Mouse (Mus musculus) left cerebral cortex, postnatal 4 days (tissue): ENCODE measurements at regions not wholly inside any gene's neighbourhood (a gene's known extent, or its start where the extent isn't known, plus 50 kb on each side); places are given as distances from the start of the nearest gene placed in this dataset.

Experiments used
- DNase-seq: peaks from one replicate; pipeline ENCODE4 v3.0.0-alpha.2; 2022
- intact Hi-C: fragments of 180-260 bp; cut with DNase I; formaldehyde crosslinking; loops from one replicate; pipeline ENCODE4 v1.15.1; 2025

- no peak for DNase-seq
- intact Hi-C loops, result no loop called here
Measured at GRCm38 (mm10) chr12:107656846-107657245, 168.4 kb downstream of the 3110018I06Rik start.

GRCm38 (mm10) chr12:107658241-107658640, 169.8 kb downstream of the 3110018I06Rik start:
- no peak for DNase-seq
- intact Hi-C loops, result no loop called here

GRCm38 (mm10) chr12:107658821-107659220, 170.4 kb downstream of the 3110018I06Rik start:
- intact Hi-C loops, result no loop called here
- peak; percentile 66 for DNase-seq

- no peak for DNase-seq
- intact Hi-C loops, result no loop called here
Measured at GRCm38 (mm10) chr12:107662624-107663023, 174.2 kb downstream of the 3110018I06Rik start.

GRCm38 (mm10) chr12:107667836-107668235, 179.4 kb downstream of the 3110018I06Rik start:
- intact Hi-C loops, result no loop called here
- no peak for DNase-seq

- intact Hi-C loops, result no loop called here
- no peak for DNase-seq
Measured at GRCm38 (mm10) chr12:107669046-107669445, 180.6 kb downstream of the 3110018I06Rik start.

GRCm38 (mm10) chr12:107669450-107669849, 181.0 kb downstream of the 3110018I06Rik start:
- intact Hi-C loops, result no loop called here
- no peak for DNase-seq

GRCm38 (mm10) chr12:107669910-107670309, 181.5 kb downstream of the 3110018I06Rik start:
- intact Hi-C loops, result no loop called here
- peak; percentile 34 for DNase-seq

- intact Hi-C loops, result no loop called here
- DNase-seq, result no peak
Measured at GRCm38 (mm10) chr12:107677076-107677475, 188.6 kb downstream of the 3110018I06Rik start.

GRCm38 (mm10) chr12:107687447-107687846, 199.0 kb downstream of the 3110018I06Rik start:
- intact Hi-C loops, result no loop called here
- DNase-seq, result no peak

- intact Hi-C loops, result no loop called here
Measured at GRCm38 (mm10) chr12:107689418-107689817, 201.0 kb downstream of the 3110018I06Rik start.

GRCm38 (mm10) chr12:107690061-107690460, 201.6 kb downstream of the 3110018I06Rik start:
- intact Hi-C loops, result no loop called here
- peak; percentile 63 for DNase-seq

More at GRCm38 (mm10) chr12:107689418-107689817, 201.0 kb downstream of the 3110018I06Rik start:
- no peak for DNase-seq

- intact Hi-C loops, result no loop called here
- DNase-seq, result no peak
Measured at GRCm38 (mm10) chr12:107693693-107694092, 205.3 kb downstream of the 3110018I06Rik start.

- DNase-seq, result no peak
- intact Hi-C loops, result no loop called here
Measured at GRCm38 (mm10) chr12:107695014-107695413, 206.6 kb downstream of the 3110018I06Rik start.

GRCm38 (mm10) chr12:107695438-107696267, 207.2 kb downstream of the 3110018I06Rik start:
- intact Hi-C loops, result no loop called here
- no peak for DNase-seq

GRCm38 (mm10) chr12:107700317-107700716, 211.9 kb downstream of the 3110018I06Rik start:
- DNase-seq, result no peak
- intact Hi-C loops, result no loop called here

GRCm38 (mm10) chr12:107700868-107701597, 212.6 kb downstream of the 3110018I06Rik start:
- DNase-seq, result peak; percentile 55
- intact Hi-C loops, result no loop called here

GRCm38 (mm10) chr12:107708812-107709211, 220.4 kb downstream of the 3110018I06Rik start:
- intact Hi-C loops, result no loop called here
- DNase-seq, result no peak

- intact Hi-C loops, result no loop called here
- no peak for DNase-seq
Measured at GRCm38 (mm10) chr12:107711017-107711416, 222.6 kb downstream of the 3110018I06Rik start.

GRCm38 (mm10) chr12:107711675-107712074, 223.2 kb downstream of the 3110018I06Rik start:
- intact Hi-C loops, result no loop called here
- no peak for DNase-seq

GRCm38 (mm10) chr12:107713191-107713590, 224.8 kb downstream of the 3110018I06Rik start:
- no peak for DNase-seq
- intact Hi-C loops, result no loop called here

GRCm38 (mm10) chr12:107714846-107715245, 226.4 kb downstream of the 3110018I06Rik start:
- intact Hi-C loops, result no loop called here
- no peak for DNase-seq
